Mouse (Mus musculus) lung, postnatal 10 days (tissue): ENCODE measurements around the gene Ptx4.

Experiments
- DNase-seq: peaks from one replicate; pipeline ENCODE4 v3.0.0; 2021

Gene Ptx4

DNA sequence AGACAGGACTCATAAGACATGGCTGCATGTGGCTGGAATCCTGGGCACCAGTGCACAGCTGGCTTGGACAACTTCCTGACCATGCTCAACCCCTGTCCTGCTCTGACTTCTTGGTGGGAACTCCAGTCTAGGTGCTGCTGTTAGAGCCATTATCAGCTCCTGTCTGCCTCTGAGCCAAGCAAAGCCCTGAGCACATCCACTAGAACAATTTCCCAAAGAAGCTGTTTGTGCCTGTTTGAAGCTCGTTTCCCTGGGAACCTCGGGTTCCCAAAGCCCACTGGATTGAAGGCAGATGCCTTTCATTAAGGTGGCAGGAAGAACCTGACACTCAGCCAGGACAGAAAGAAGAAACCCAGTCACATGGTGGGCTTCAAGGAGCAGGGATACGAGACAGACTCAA is at the start of gene Ptx4:
TSS of gene Ptx4 (plus strand) at position 355 of the 400 bp plus-strand sequence.
- DNase-seq, result no peak

DNA sequence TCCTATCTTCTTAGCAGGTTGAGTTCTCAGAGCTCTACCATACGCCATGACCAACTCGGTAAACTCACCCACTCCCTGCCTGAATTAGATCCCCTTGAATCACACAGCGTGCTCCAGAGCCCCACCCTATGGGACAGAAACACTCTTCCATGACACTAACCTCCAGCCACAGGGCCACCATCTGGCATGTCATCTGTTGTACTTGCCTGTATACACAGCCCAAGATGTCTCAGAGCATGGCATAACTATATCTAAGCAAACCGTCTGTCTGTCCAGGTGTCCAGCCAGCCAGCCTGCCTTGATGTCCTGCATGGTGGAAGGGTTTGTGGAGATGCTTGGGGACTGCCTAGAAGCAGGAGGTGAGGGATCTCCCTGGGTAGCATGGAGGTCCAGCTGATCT is 43.7 kb upstream of the Ptx4 start:
- DNase-seq, result no peak

- peak; percentile 93 for DNase-seq
These were observed 42.7 kb upstream of the Ptx4 start for GRCm38 (mm10) chr17:25077771-25078372.

- no peak for DNase-seq
These were observed 40.4 kb upstream of the Ptx4 start for GRCm38 (mm10) chr17:25080210-25080609.

GRCm38 (mm10) chr17:25080960-25081381 is 39.6 kb upstream of the Ptx4 start:
- DNase-seq, result peak; percentile 90

- DNase-seq, result peak; percentile 84
These were observed 38.3 kb upstream of the Ptx4 start for GRCm38 (mm10) chr17:25082081-25082847.

GRCm38 (mm10) chr17:25082887-25083286 is 37.7 kb upstream of the Ptx4 start:
- no peak for DNase-seq

GRCm38 (mm10) chr17:25083444-25083931 is 37.1 kb upstream of the Ptx4 start, which contains the start of gene Tmem204:
Gene Tmem204, minus strand, starts transcription at chr17:25083591.
- DNase-seq, result peak; percentile 89

DNA sequence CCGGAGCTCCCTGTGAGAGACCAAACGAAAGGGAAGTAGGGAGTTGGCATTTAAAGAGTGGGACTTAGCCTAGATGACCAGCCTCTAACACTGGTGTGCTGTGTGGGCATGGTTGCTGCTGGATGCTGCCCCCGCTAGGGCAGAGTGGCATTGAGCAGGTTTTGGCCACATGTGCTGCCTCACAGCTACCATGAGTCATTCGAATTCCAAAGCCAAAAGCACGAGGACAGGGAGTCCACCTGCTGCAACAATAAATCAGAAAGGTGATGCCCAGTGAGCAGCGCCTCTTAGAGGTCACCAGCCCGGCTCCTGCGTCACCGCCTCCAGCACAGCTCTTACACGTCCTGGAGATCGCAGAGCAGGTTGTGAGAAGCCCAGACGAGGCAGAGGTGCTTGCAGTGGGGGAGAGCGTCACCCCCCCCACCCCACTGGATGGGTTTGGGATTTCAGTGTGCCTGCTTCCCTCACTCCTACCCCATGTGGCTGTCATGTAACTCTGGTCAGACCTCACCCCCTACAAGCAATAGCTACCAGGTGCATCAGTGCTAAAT is 35.6 kb upstream of the Ptx4 start:
- DNase-seq, result no peak

- no peak for DNase-seq
These were observed 33.8 kb upstream of the Ptx4 start for GRCm38 (mm10) chr17:25086724-25087123.

- DNase-seq, result no peak
These were observed 31.4 kb upstream of the Ptx4 start for GRCm38 (mm10) chr17:25089158-25089557.

DNA sequence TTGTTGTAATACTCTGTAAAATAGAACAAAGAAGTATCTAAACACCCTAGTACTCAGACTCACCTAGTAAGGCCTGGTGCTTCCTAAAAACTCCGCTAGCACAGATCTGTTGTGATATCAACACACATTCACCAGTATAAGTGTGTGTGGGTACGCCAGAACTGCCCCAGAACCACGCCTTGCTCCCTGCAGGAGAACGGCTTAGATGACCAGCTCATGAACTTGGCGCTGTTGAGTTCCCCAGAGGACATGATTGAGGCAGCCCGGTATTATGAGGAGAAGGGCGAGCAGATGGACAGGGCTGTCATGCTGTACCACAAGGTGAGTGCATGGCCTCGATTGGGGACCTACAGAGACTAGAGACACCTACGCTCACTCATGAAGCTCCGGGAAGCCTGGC is 30.1 kb upstream of the Ptx4 start:
- no peak for DNase-seq

GRCm38 (mm10) chr17:25096221-25096620 is 24.3 kb upstream of the Ptx4 start:
- no peak for DNase-seq

- DNase-seq, result no peak
These were observed 20.5 kb upstream of the Ptx4 start for GRCm38 (mm10) chr17:25100052-25100451.

GRCm38 (mm10) chr17:25101338-25101737 is 19.2 kb upstream of the Ptx4 start:
- no peak for DNase-seq

DNA sequence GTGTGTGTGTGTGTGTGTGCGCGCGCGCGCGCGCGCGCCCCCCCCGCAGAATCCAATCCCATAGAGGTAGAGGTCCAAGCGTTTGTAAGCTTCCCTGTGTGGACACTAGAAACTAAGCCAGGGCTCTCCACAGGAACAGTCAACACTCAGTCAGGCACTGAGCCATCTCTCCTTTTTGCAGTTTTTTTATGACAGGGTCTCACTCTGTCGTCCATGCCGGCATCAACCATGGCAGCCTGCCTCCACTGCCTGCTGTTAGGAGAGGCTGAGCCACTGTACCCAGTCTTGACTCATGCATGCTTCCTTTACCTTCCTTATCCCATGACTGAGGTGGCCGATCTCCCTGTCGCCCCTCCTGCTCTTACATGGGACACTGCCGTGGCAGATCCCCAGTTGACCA is 12.8 kb upstream of the Ptx4 start:
- DNase-seq, result no peak

GRCm38 (mm10) chr17:25109578-25109977 is 11.0 kb upstream of the Ptx4 start:
- peak; percentile 77 for DNase-seq

GRCm38 (mm10) chr17:25110590-25110989 is 10.0 kb upstream of the Ptx4 start:
- no peak for DNase-seq

GRCm38 (mm10) chr17:25111220-25111619 is 9.3 kb upstream of the Ptx4 start:
- DNase-seq, result no peak

DNA sequence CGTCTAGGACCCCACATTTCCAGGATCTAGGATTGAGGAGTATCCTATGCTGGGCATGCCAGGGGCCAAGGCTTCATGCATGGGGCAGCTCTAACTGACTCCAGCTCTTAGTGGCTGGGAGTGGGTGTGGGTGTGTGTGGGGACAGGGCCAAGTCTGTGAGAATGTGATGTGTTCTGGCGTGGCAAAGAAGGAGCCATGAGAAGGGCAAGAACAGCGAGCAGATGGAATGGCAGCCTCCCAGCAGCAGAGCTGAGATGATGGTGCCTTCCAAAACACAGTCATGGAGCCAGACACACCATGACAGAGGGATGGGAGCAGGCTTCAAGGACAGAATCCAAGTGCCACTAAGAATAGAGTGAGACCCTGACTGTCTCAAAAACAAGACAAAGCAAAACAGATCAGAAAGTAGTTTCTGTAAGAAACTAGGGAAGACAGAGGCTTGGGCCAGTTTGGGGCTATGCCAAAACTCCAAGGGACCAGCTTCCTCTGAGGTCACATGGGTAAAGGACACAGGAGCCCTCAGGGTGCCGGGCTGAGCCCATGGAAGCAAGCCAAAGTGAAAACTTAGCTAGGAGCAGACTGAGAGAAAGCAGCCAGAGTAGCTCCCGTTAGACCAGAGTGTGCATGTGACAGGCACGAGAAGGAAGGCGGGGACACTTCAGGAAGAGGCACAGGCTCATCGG is 8.7 kb upstream of the Ptx4 start:
- peak; percentile 84 for DNase-seq

- no peak for DNase-seq
These were observed 8.1 kb upstream of the Ptx4 start for GRCm38 (mm10) chr17:25112423-25112810.

DNA sequence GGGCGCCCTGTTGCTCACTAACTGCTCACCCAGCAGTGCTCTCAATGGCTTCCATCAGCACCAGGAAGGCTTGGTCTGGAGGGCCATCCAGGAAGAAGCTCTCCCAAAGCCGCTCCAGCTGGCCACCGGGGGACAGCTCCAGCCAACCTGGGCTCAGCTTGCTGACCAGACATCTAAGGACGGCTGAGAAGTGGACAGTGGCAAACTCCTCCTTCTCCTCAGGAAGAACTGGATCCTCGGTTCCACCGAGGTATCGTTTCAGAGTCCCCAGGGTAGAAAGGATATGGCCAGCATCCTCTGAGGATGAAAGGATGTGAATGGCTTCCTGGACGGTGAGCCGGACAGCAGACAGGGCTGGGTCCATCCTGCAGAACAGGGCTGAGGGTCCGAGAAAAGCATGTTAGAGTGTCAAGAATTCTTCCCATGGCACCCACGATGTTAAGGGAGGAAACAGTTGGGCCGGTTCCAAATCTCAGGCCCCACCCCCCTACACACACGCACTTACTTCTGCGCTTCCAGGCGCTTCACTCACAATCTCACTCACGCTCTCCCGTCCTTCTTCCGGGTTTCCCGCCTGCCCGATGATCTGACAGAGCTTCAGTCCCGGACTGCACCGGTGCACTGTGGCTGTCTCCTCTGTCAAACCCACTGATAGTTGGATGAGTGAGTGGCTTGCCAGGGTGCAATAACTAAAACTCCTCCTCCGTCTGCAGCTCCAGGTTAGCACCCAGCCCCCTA is 5.5 kb upstream of the Ptx4 start:
- peak; percentile 59 for DNase-seq
